Mouse (Mus musculus) CH12.LX (cell line): ENCODE measurements at regions not wholly inside any gene's neighbourhood (a gene's known extent, or its start where the extent isn't known, plus 50 kb on each side); places are given as distances from the start of the nearest gene placed in this dataset.

Experiments
- DNase-seq: peaks from one replicate; pipeline ENCODE4 v3.0.0-alpha.2; 2013; ENCODE audit errors: extremely low read depth
- H3K27ac ChIP-seq: 2 replicates; pipeline ENCODE4 v1.5.1; 2012; ENCODE audit warnings: low read depth, mild to moderate bottlenecking, control low read depth, moderate library complexity; ENCODE audit not compliant: insufficient read depth
- H3K27me3 ChIP-seq: replicated peaks from 2 replicates; pipeline ENCODE3; 2012; ENCODE audit warnings: inconsistent platforms
- H3K36me3 ChIP-seq, 2 experiments: replicated peaks in 1 of 2; 2 replicates each; pipeline versions ENCODE3 to v1.6.1; 2012; ENCODE audit warnings: inconsistent platforms in 1 of 2, low read length in 1 of 2, mild to moderate bottlenecking in 1 of 2, mixed read lengths in 1 of 2, moderate library complexity in 1 of 2; ENCODE audit not compliant: control insufficient read depth in 1 of 2, insufficient read depth in 1 of 2
- H3K4me1 ChIP-seq, 2 experiments: 2 replicates each; pipeline ENCODE4 v1.6.1; 2012; ENCODE audit warnings: inconsistent platforms in 1 of 2, moderate library complexity in 1 of 2; ENCODE audit not compliant: insufficient read depth in 2 of 2, control insufficient read depth in 1 of 2
- H3K4me2 ChIP-seq: 2 replicates; pipeline ENCODE4 v1.6.1; 2012; ENCODE audit warnings: low read depth, mild to moderate bottlenecking, control low read depth; ENCODE audit not compliant: poor library complexity, insufficient read depth, severe bottlenecking
- H3K4me3 ChIP-seq, 3 experiments: fragments of 150-350 bp in 1 of 3; sonication (generic) in 1 of 3; replicated peaks in 1 of 3; 2 replicates each; pipeline versions ENCODE3 to v1.5.1; 2011 to 2012; ENCODE audit warnings: low read depth in 2 of 3, low read length in 2 of 3, mild to moderate bottlenecking in 2 of 3, moderate library complexity in 2 of 3, control low read depth in 1 of 3, improper control_type of control experiment in 1 of 3, inconsistent platforms in 1 of 3, mixed read lengths in 1 of 3; ENCODE audit not compliant: poor library complexity in 1 of 3
- H3K79me2 ChIP-seq: replicated peaks from 2 replicates; pipeline ENCODE4 v1.6.1; 2012; ENCODE audit warnings: mild to moderate bottlenecking, moderate library complexity; ENCODE audit not compliant: control insufficient read depth, poor library complexity, insufficient read depth, severe bottlenecking; ENCODE audit errors: extremely low read depth
- H3K9ac ChIP-seq: 2 replicates; pipeline ENCODE4 v1.6.1; 2012; ENCODE audit warnings: low read depth, mild to moderate bottlenecking, control low read depth, moderate library complexity; ENCODE audit not compliant: insufficient read depth
- H3K9me3 ChIP-seq: replicated peaks from 2 replicates; pipeline ENCODE3; 2012; ENCODE audit warnings: low read length, inconsistent platforms, mixed read lengths
- ETS1 ChIP-seq: conservative IDR thresholded peaks from 2 replicates; pipeline ENCODE4 v1.6.1; 2012; ENCODE audit warnings: low read depth, mild to moderate bottlenecking, inconsistent platforms, low read length, improper control_type of control experiment, moderate library complexity
- KAT2A ChIP-seq: IDR thresholded peaks from 2 replicates; pipeline ENCODE4 v1.6.1; 2012; ENCODE audit warnings: low read length, improper control_type of control experiment, inconsistent platforms; ENCODE audit not compliant: insufficient replicate concordance
- MAFK ChIP-seq: IDR thresholded peaks from 2 replicates; pipeline ENCODE4 v1.6.1; 2011; ENCODE audit warnings: low read length, improper control_type of control experiment; ENCODE audit not compliant: insufficient replicate concordance
- dilution Hi-C: fragments of 300-500 bp; cut with MboI; formaldehyde crosslinking; loops from 2 replicates; pipeline ENCODE4 v1.14.3; 2020; ENCODE audit warnings: low sequenced_read_pairs; ENCODE audit not compliant: extremely low pct_unique_long_range_greater_than_20kb, extremely low pct_ligation_motif_present
- in situ Hi-C: fragments of 300-500 bp; cut with MboI; formaldehyde crosslinking; loops from 3 replicates; pipeline ENCODE4 v1.14.3; 2019; ENCODE audit warnings: low sequenced_read_pairs, low pct_ligation_motif_present, low pct_unique_long_range_greater_than_20kb, mixed read lengths

GRCm38 (mm10) chr15:87480758-87481157, 63.3 kb upstream of the Fam19a5 start:
- no peak overlapping the region for H3K4me2 ChIP-seq
- dilution Hi-C loops: no loop called here
- H3K9me3 ChIP-seq: peaks cover 86% of the 10 kb centered on the region
- TF ChIP-seq ETS1 (no peak), MAFK (no peak), KAT2A (no peak)
- TF ChIP-seq, all 38 proteins: peak for 0
- Histone ChIP-seq H3K4me1 (no peaks in the 10 kb centered on the region), H3K9ac (no peak overlapping the region), H3K27me3 (no peaks in the 10 kb centered on the region), H3K79me2 (no peaks in the 10 kb centered on the region), H3K36me3 (no peaks in the 10 kb centered on the region), H3K4me3 (no peak overlapping the region), H3K27ac (no peak overlapping the region)
- in situ Hi-C loops: no loop called here
- DNase-seq: no peak
